Comparison of ENCODE assay signal across 8 mouse cellular contexts in the genomic region with DNA sequence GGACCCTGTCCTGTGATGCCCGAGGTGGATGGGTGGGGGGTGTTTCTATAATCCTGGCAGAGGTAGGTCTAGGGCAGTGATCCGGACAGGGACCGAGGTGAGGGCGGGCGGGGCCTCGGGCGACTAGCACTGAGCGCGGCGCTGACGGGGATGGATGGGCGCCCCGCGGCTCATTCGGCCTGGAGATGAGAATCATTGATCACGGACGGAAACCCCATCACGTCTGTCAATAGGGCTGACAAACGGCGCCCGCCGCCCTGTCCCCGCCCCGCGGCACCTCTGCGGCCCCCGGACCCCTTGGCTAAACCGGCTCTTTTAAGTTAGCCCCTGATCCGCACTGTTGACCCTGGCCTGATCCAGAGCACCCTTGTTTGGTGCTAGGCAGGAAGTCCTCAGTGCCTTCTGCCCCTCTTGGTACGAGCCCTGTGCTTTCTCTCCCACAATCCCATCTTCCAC. TPM values are rescaled to one million over a fixed set of nuclear protein-coding genes. Genes with fewer than 3 reads are reported as not detected.
DNase-seq lines count a peak whose midpoint lies in the region; ATAC-seq lines count a peak whose summit lies in the region.

No protein-coding gene starts in this region.

- H3K9ac ChIP-seq in kidney, embryonic 15.5 days = peak overlapping the region; percentile 29; the same call in 1 of the 2 replicates
- H3K9ac ChIP-seq in embryonic facial prominence, embryonic 12.5 days = no peak overlapping the region
- no peak overlapping the region for H3K9ac ChIP-seq in intestine, embryonic 14.5 days (ENCODE audit: low read length)
- H3K9ac ChIP-seq in neural tube, embryonic 12.5 days = peak overlapping the region; percentile 74; the same call in 1 of the 2 replicates

- peaks cover 15% of the 10 kb centered on the region for H3K36me3 ChIP-seq in kidney, embryonic 15.5 days
- peaks cover 15% of the 10 kb centered on the region for H3K36me3 ChIP-seq in embryonic facial prominence, embryonic 12.5 days
- H3K36me3 ChIP-seq in intestine, embryonic 14.5 days (ENCODE audit: control insufficient read depth, insufficient read depth, low read length) = peaks cover 15% of the 10 kb centered on the region
- peaks cover 19% of the 10 kb centered on the region for H3K36me3 ChIP-seq in neural tube, embryonic 12.5 days

- H3K27ac ChIP-seq in kidney, embryonic 15.5 days = no peak overlapping the region
- H3K27ac ChIP-seq in embryonic facial prominence, embryonic 12.5 days = no peak overlapping the region
- H3K27ac ChIP-seq in intestine, embryonic 14.5 days (ENCODE audit: low read depth) = no peak overlapping the region
- peak overlapping the region; percentile 32 for H3K27ac ChIP-seq in neural tube, embryonic 12.5 days

- no peak for DNase-seq in kidney, adult 8-10 months
- no peak for DNase-seq in intestine, embryonic 14.5 days (ENCODE audit: low spot score)
- DNase-seq in spleen, postnatal 14 days (ENCODE audit: low spot score in 2 of 2) = no peak
- no peak for DNase-seq in urinary bladder, adult 18-20 months (ENCODE audit: low spot score in 2 of 2)
- no peak for DNase-seq in adrenal gland, postnatal 36 days

- WGBS in kidney, embryonic 15.5 days = 1% methylated on average over 30 of the region's 30 CpGs
- under 1% methylated on average over 30 of the region's 30 CpGs for WGBS in embryonic facial prominence, embryonic 12.5 days
- WGBS in intestine, embryonic 14.5 days = 2% methylated on average over 28 of the region's 30 CpGs
- under 1% methylated on average over 29 of the region's 30 CpGs for WGBS in neural tube, embryonic 12.5 days

- H3K27me3 ChIP-seq in kidney, embryonic 15.5 days = peaks cover 73% of the 10 kb centered on the region
- H3K27me3 ChIP-seq in embryonic facial prominence, embryonic 12.5 days = peaks cover 71% of the 10 kb centered on the region
- H3K27me3 ChIP-seq in intestine, embryonic 14.5 days (replicated peaks; ENCODE audit: control insufficient read depth, insufficient read depth, low read length) = peaks cover 66% of the 10 kb centered on the region
- H3K27me3 ChIP-seq in neural tube, embryonic 12.5 days (replicated peaks) = peaks cover 66% of the 10 kb centered on the region

- ATAC-seq in kidney, embryonic 15.5 days (replicated peaks; ENCODE audit: low FRiP score) = no peak; the same call in 1 of the 2 replicates
- ATAC-seq in embryonic facial prominence, embryonic 12.5 days (ENCODE audit: insufficient number of reproducible peaks, insufficient read depth, low FRiP score, low TSS enrichment) = no peak
- 0 out of 2 replicates have a peak, but pooled peaks have one; percentile 5 for ATAC-seq in intestine, embryonic 14.5 days (replicated peaks; ENCODE audit: low FRiP score, low TSS enrichment, low read depth)
- ATAC-seq in neural tube, embryonic 12.5 days (ENCODE audit: low FRiP score, low read depth) = peak; percentile 35

- no peaks in the 10 kb centered on the region for H3K9me3 ChIP-seq in kidney, embryonic 15.5 days (replicated peaks)
- no peaks in the 10 kb centered on the region for H3K9me3 ChIP-seq in embryonic facial prominence, embryonic 12.5 days
- H3K9me3 ChIP-seq in intestine, embryonic 14.5 days (ENCODE audit: control insufficient read depth, low read length) = no peaks in the 10 kb centered on the region
- H3K9me3 ChIP-seq in neural tube, embryonic 12.5 days = no peaks in the 10 kb centered on the region

- H3K4me1 ChIP-seq in kidney, embryonic 15.5 days = peaks cover 37% of the 10 kb centered on the region
- H3K4me1 ChIP-seq in embryonic facial prominence, embryonic 12.5 days = peaks cover 30% of the 10 kb centered on the region
- H3K4me1 ChIP-seq in intestine, embryonic 14.5 days (replicated peaks; ENCODE audit: control insufficient read depth, insufficient read depth, low read length) = peaks cover 16% of the 10 kb centered on the region
- H3K4me1 ChIP-seq in neural tube, embryonic 12.5 days = peaks cover 56% of the 10 kb centered on the region

- H3K4me3 ChIP-seq in kidney, embryonic 15.5 days (replicated peaks) = peak overlapping the region; percentile 47
- peak overlapping the region; percentile 42 for H3K4me3 ChIP-seq in embryonic facial prominence, embryonic 12.5 days
- H3K4me3 ChIP-seq in intestine, embryonic 14.5 days (ENCODE audit: low read depth, low read length) = peak overlapping the region; percentile 42
- H3K4me3 ChIP-seq in neural tube, embryonic 12.5 days = peak overlapping the region; percentile 59

- H3K4me2 ChIP-seq in kidney, embryonic 15.5 days = peak overlapping the region; percentile 87
- H3K4me2 ChIP-seq in embryonic facial prominence, embryonic 12.5 days (replicated peaks) = peak overlapping the region; percentile 76
- H3K4me2 ChIP-seq in intestine, embryonic 14.5 days (ENCODE audit: low read length) = peak overlapping the region; percentile 84
- H3K4me2 ChIP-seq in neural tube, embryonic 12.5 days (replicated peaks) = peak overlapping the region; percentile 81

RNA-seq across cellular contexts. Expression of a gene that starts 0.6 kb away (rescaled TPM):
- 1.7 and 3.3 TPM in 2 replicates for polyA plus RNA-seq in kidney, embryonic 15.5 days (2015; fragmentation: Nextera tagmentation; extraction: Ambion mirVana)
- polyA plus RNA-seq in embryonic facial prominence, embryonic 12.5 days (2016; fragmentation: Nextera tagmentation; extraction: Ambion mirVana) = 6.5 and 8.0 TPM in 2 replicates
- polyA plus RNA-seq in intestine, embryonic 14.5 days (2014; fragmentation: Nextera tagmentation; extraction: Ambion mirVana) = 4.0 and 5.5 TPM in 2 replicates
- polyA plus RNA-seq in neural tube, embryonic 12.5 days (2016; fragmentation: Nextera tagmentation; extraction: Ambion mirVana) = 112 and 125 TPM in 2 replicates
- total RNA-seq in adrenal gland, postnatal 36 days (2021) = 1 to 10 TPM; 5.0 to 6.3 TPM

RNA-seq across cellular contexts. Expression of a gene that starts 12.7 kb away (rescaled TPM):
- polyA plus RNA-seq in kidney, embryonic 15.5 days (2015; fragmentation: Nextera tagmentation; extraction: Ambion mirVana) = 99.8 and 111 TPM in 2 replicates
- 82.4 and 88.2 TPM in 2 replicates for polyA plus RNA-seq in embryonic facial prominence, embryonic 12.5 days (2016; fragmentation: Nextera tagmentation; extraction: Ambion mirVana)
- polyA plus RNA-seq in intestine, embryonic 14.5 days (2014; fragmentation: Nextera tagmentation; extraction: Ambion mirVana) = 132 and 142 TPM in 2 replicates
- polyA plus RNA-seq in neural tube, embryonic 12.5 days (2016; fragmentation: Nextera tagmentation; extraction: Ambion mirVana) = 74.2 and 76.9 TPM in 2 replicates
- total RNA-seq in adrenal gland, postnatal 36 days (2021) = 10 to 100 TPM; 46.8 to 47.1 TPM

RNA-seq across cellular contexts. Expression of a gene that starts 20.2 kb away (rescaled TPM):
- polyA plus RNA-seq in kidney, embryonic 15.5 days (2015; fragmentation: Nextera tagmentation; extraction: Ambion mirVana) = 51.2 and 72.2 TPM in 2 replicates
- 2.9 and 3.4 TPM in 2 replicates for polyA plus RNA-seq in embryonic facial prominence, embryonic 12.5 days (2016; fragmentation: Nextera tagmentation; extraction: Ambion mirVana)
- 25.9 and 28.5 TPM in 2 replicates for polyA plus RNA-seq in intestine, embryonic 14.5 days (2014; fragmentation: Nextera tagmentation; extraction: Ambion mirVana)
- polyA plus RNA-seq in neural tube, embryonic 12.5 days (2016; fragmentation: Nextera tagmentation; extraction: Ambion mirVana) = 7.3 and 7.6 TPM in 2 replicates
- total RNA-seq in adrenal gland, postnatal 36 days (2021) = 10 to 100 TPM; 29.7 to 45.6 TPM

RNA-seq across cellular contexts. Expression of a gene that starts 33.5 kb away (rescaled TPM):
- 2.4 and 4.2 TPM in 2 replicates for polyA plus RNA-seq in kidney, embryonic 15.5 days (2015; fragmentation: Nextera tagmentation; extraction: Ambion mirVana)
- polyA plus RNA-seq in embryonic facial prominence, embryonic 12.5 days (2016; fragmentation: Nextera tagmentation; extraction: Ambion mirVana) = 5.9 and 7.9 TPM in 2 replicates
- polyA plus RNA-seq in intestine, embryonic 14.5 days (2014; fragmentation: Nextera tagmentation; extraction: Ambion mirVana) = 0.32 TPM in 1 of 2 replicates, not detected in the other
- 4.3 and 5.8 TPM in 2 replicates for polyA plus RNA-seq in neural tube, embryonic 12.5 days (2016; fragmentation: Nextera tagmentation; extraction: Ambion mirVana)
- total RNA-seq in adrenal gland, postnatal 36 days (2021) = 1 to 10 TPM; 2.2 to 3.4 TPM

Comparison
In these comparisons a context has a peak if more than half of its experiments do, and no peak if none do; other contexts are left out.
1. ATAC-seq: peak in intestine, embryonic 14.5 days (single experiment) and neural tube, embryonic 12.5 days (single experiment); none in kidney, embryonic 15.5 days (single experiment) and embryonic facial prominence, embryonic 12.5 days (single experiment).
2. H3K9ac ChIP-seq: peak in kidney, embryonic 15.5 days (single experiment) and neural tube, embryonic 12.5 days (single experiment); none in embryonic facial prominence, embryonic 12.5 days (single experiment) and intestine, embryonic 14.5 days (single experiment).
3. RNA of a gene that starts 0.6 kb away (polyA plus RNA-seq): 112 to 125 TPM in neural tube, embryonic 12.5 days; 6.5 to 8.0 TPM in embryonic facial prominence, embryonic 12.5 days, 4.0 to 5.5 TPM in intestine, embryonic 14.5 days and 1.7 to 3.3 TPM in kidney, embryonic 15.5 days; every median in the first group is over 10 times any median in the second.
4. Peak in every context shown above with its lines, with median percentiles within 50 percentile points of each other: H3K4me2 ChIP-seq and H3K4me3 ChIP-seq.